Mouse (Mus musculus): Measurements from ENCODE around the gene Tpp1. TPM values are rescaled to one million over a fixed set of nuclear protein-coding genes. Genes with fewer than 3 reads are reported as not detected.
"Not testable (repeated sequence)": the region's sequence is repeated elsewhere in the genome, so short reads cannot be mapped to it uniquely, and the experiment has no call there.

Tpp1 gene
- polyA plus RNA-seq, 1 experiment from 2014 or later = 79.6 TPM

GRCm38 (mm10) chr7:105738286-105738685, 13.7 kb downstream of the Tpp1 start:
- Histone ChIP-seq H3K9me3 (ENCODE audit: control insufficient read depth, low read length) (no peaks in the 10 kb centered on the region), H3K27ac (replicated peaks; ENCODE audit: low read depth, low read length) (peak overlapping the region; percentile 84), H3K9ac (ENCODE audit: low read depth, low read length) (peak overlapping the region; percentile 32; the same call in 1 of the 2 replicates), H3K4me3 (ENCODE audit: low read depth, low read length) (peak overlapping the region; percentile 84), H3K4me2 (ENCODE audit: low read depth, low read length) (peak overlapping the region; percentile 73), H3K4me1 (ENCODE audit: control insufficient read depth, insufficient read depth, low read length) (peaks cover 21% of the 10 kb centered on the region), H3K36me3 (ENCODE audit: control insufficient read depth, insufficient read depth, low read length) (peaks cover 50% of the 10 kb centered on the region), H3K27me3 (replicated peaks; ENCODE audit: control insufficient read depth, insufficient read depth, low read length) (no peaks in the 10 kb centered on the region)
- DNase-seq (ENCODE audit: low spot score) = no peak
- 57% methylated on average over 2 of the region's 2 CpGs for WGBS
- ATAC-seq (ENCODE audit: low read depth) = no peak

GRCm38 (mm10) chr7:105737648-105738047, 14.4 kb downstream of the Tpp1 start:
- Histone ChIP-seq H3K9ac (ENCODE audit: low read depth, low read length) (peak overlapping the region; percentile 89), H3K4me2 (ENCODE audit: low read depth, low read length) (peak overlapping the region; percentile 73), H3K27me3 (replicated peaks; ENCODE audit: control insufficient read depth, insufficient read depth, low read length) (no peaks in the 10 kb centered on the region), H3K4me3 (ENCODE audit: low read depth, low read length) (peak overlapping the region; percentile 84), H3K4me1 (ENCODE audit: control insufficient read depth, insufficient read depth, low read length) (peaks cover 21% of the 10 kb centered on the region), H3K27ac (replicated peaks; ENCODE audit: low read depth, low read length) (peak overlapping the region; percentile 89; the same call in 1 of the 2 replicates), H3K9me3 (ENCODE audit: control insufficient read depth, low read length) (no peaks in the 10 kb centered on the region), H3K36me3 (ENCODE audit: control insufficient read depth, insufficient read depth, low read length) (peaks cover 51% of the 10 kb centered on the region)
- no peak for DNase-seq (ENCODE audit: low spot score)
- ATAC-seq (ENCODE audit: low read depth) = no peak
- 23% methylated on average over 3 of the region's 3 CpGs for WGBS

- Histone ChIP-seq H3K4me1 (ENCODE audit: control insufficient read depth, insufficient read depth, low read length) (peaks cover 21% of the 10 kb centered on the region), H3K4me3 (ENCODE audit: low read depth, low read length) (peak within 1 kb of the TSS; percentile 84), H3K9ac (ENCODE audit: low read depth, low read length) (peak within 1 kb of the TSS; percentile 89), H3K27ac (replicated peaks; ENCODE audit: low read depth, low read length) (peak within 1 kb of the TSS; percentile 89), H3K9me3 (ENCODE audit: control insufficient read depth, low read length) (no peaks in the 10 kb centered on the region), H3K27me3 (replicated peaks; ENCODE audit: control insufficient read depth, insufficient read depth, low read length) (no peaks in the 10 kb centered on the region), H3K4me2 (ENCODE audit: low read depth, low read length) (peak within 1 kb of the TSS; percentile 73), H3K36me3 (ENCODE audit: control insufficient read depth, insufficient read depth, low read length) (peaks cover 51% of the 10 kb centered on the region)
- under 1% methylated on average over 29 of the region's 30 CpGs for WGBS
- no peak for ATAC-seq (ENCODE audit: low read depth)
- peak; percentile 27 for DNase-seq (ENCODE audit: low spot score)
Observed at GRCm38 (mm10) chr7:105736911-105737521, 15.0 kb downstream of the Tpp1 start, which contains the start of gene Rrp8. Rrp8 (minus strand) TSS chr7:105737385.

- Histone ChIP-seq H3K4me3 (ENCODE audit: low read depth, low read length) (peak within 1 kb of the TSS; percentile 84), H3K9me3 (ENCODE audit: control insufficient read depth, low read length) (no peaks in the 10 kb centered on the region), H3K4me2 (ENCODE audit: low read depth, low read length) (peak within 1 kb of the TSS; percentile 73), H3K27me3 (replicated peaks; ENCODE audit: control insufficient read depth, insufficient read depth, low read length) (no peaks in the 10 kb centered on the region), H3K27ac (replicated peaks; ENCODE audit: low read depth, low read length) (peak within 1 kb of the TSS; percentile 89), H3K4me1 (ENCODE audit: control insufficient read depth, insufficient read depth, low read length) (peaks cover 21% of the 10 kb centered on the region), H3K9ac (ENCODE audit: low read depth, low read length) (peak within 1 kb of the TSS; percentile 89), H3K36me3 (ENCODE audit: control insufficient read depth, insufficient read depth, low read length) (peaks cover 51% of the 10 kb centered on the region)
- WGBS = 0% methylated on average over 26 of the region's 62 CpGs
- ATAC-seq (ENCODE audit: low read depth) = peak; percentile 99
- peak; percentile 96 for DNase-seq (ENCODE audit: low spot score)
Observed at GRCm38 (mm10) chr7:105736264-105736901, 15.7 kb downstream of the Tpp1 start, which contains the start of gene Ilk. Ilk (plus strand) TSS chr7:105736592.

- H3K4me1 ChIP-seq (ENCODE audit: control insufficient read depth, insufficient read depth, low read length) = peaks cover 21% of the 10 kb centered on the region
- peak overlapping the region; percentile 89 for H3K27ac ChIP-seq (replicated peaks; ENCODE audit: low read depth, low read length)
- H3K27me3 ChIP-seq (replicated peaks; ENCODE audit: control insufficient read depth, insufficient read depth, low read length); ATAC-seq (ENCODE audit: low read depth); H3K9me3 ChIP-seq (ENCODE audit: control insufficient read depth, low read length); DNase-seq (ENCODE audit: low spot score): not testable (repeated sequence)
- 36% methylated on average over 3 of the region's 4 CpGs for WGBS
- H3K4me2 ChIP-seq (ENCODE audit: low read depth, low read length) = peak overlapping the region; percentile 73
- H3K36me3 ChIP-seq (ENCODE audit: control insufficient read depth, insufficient read depth, low read length) = peaks cover 49% of the 10 kb centered on the region
- peak overlapping the region; percentile 89 for H3K9ac ChIP-seq (ENCODE audit: low read depth, low read length)
- H3K4me3 ChIP-seq (ENCODE audit: low read depth, low read length) = peak overlapping the region; percentile 84
Observed at GRCm38 (mm10) chr7:105735464-105735863, 16.6 kb downstream of the Tpp1 start.

GRCm38 (mm10) chr7:105734826-105735225, 17.2 kb downstream of the Tpp1 start:
- DNase-seq (ENCODE audit: low spot score) (no peak), ATAC-seq (ENCODE audit: low read depth) (no peak)
- H3K9me3 ChIP-seq (ENCODE audit: control insufficient read depth, low read length) = no peaks in the 10 kb centered on the region
- H3K4me1 ChIP-seq (ENCODE audit: control insufficient read depth, insufficient read depth, low read length) = peaks cover 21% of the 10 kb centered on the region
- H3K27ac ChIP-seq (replicated peaks; ENCODE audit: low read depth, low read length) = no peak overlapping the region
- 86% methylated on average over 8 of the region's 8 CpGs for WGBS
- H3K4me2 ChIP-seq (ENCODE audit: low read depth, low read length) = peak overlapping the region; percentile 73; the same call in 1 of the 2 replicates
- H3K36me3 ChIP-seq (ENCODE audit: control insufficient read depth, insufficient read depth, low read length) = peaks cover 47% of the 10 kb centered on the region
- H3K4me3 ChIP-seq (ENCODE audit: low read depth, low read length) = peak overlapping the region; percentile 84; the same call in 1 of the 2 replicates
- H3K27me3 ChIP-seq (replicated peaks; ENCODE audit: control insufficient read depth, insufficient read depth, low read length) = no peaks in the 10 kb centered on the region
- H3K9ac ChIP-seq (ENCODE audit: low read depth, low read length) = peak overlapping the region; percentile 89; the same call in 1 of the 2 replicates

GRCm38 (mm10) chr7:105733836-105734235, 18.2 kb downstream of the Tpp1 start:
- ATAC-seq (ENCODE audit: low read depth) = no peak
- Histone ChIP-seq H3K4me3 (ENCODE audit: low read depth, low read length) (no peak overlapping the region), H3K9ac (ENCODE audit: low read depth, low read length) (no peak overlapping the region), H3K9me3 (ENCODE audit: control insufficient read depth, low read length) (no peaks in the 10 kb centered on the region), H3K4me1 (ENCODE audit: control insufficient read depth, insufficient read depth, low read length) (peaks cover 13% of the 10 kb centered on the region), H3K27ac (replicated peaks; ENCODE audit: low read depth, low read length) (no peak overlapping the region), H3K4me2 (ENCODE audit: low read depth, low read length) (no peak overlapping the region), H3K36me3 (ENCODE audit: control insufficient read depth, insufficient read depth, low read length) (peaks cover 49% of the 10 kb centered on the region), H3K27me3 (replicated peaks; ENCODE audit: control insufficient read depth, insufficient read depth, low read length) (no peaks in the 10 kb centered on the region)
- 93% methylated on average over 11 of the region's 11 CpGs for WGBS
- no peak for DNase-seq (ENCODE audit: low spot score)

- WGBS = 77% methylated on average over 6 of the region's 6 CpGs
- H3K27ac ChIP-seq (replicated peaks; ENCODE audit: low read depth, low read length) = 0 out of 2 replicates have a peak overlapping the region, but pooled peaks have one; percentile 6
- H3K36me3 ChIP-seq (ENCODE audit: control insufficient read depth, insufficient read depth, low read length) = peaks cover 40% of the 10 kb centered on the region
Observed at GRCm38 (mm10) chr7:105728701-105729428, 23.2 kb downstream of the Tpp1 start.

More at GRCm38 (mm10) chr7:105728701-105729428, 23.2 kb downstream of the Tpp1 start:
- Histone ChIP-seq H3K4me3 (ENCODE audit: low read depth, low read length) (no peak overlapping the region), H3K9me3 (ENCODE audit: control insufficient read depth, low read length) (no peaks in the 10 kb centered on the region), H3K4me2 (ENCODE audit: low read depth, low read length) (no peak overlapping the region), H3K4me1 (ENCODE audit: control insufficient read depth, insufficient read depth, low read length) (no peaks in the 10 kb centered on the region), H3K9ac (ENCODE audit: low read depth, low read length) (no peak overlapping the region), H3K27me3 (replicated peaks; ENCODE audit: control insufficient read depth, insufficient read depth, low read length) (no peaks in the 10 kb centered on the region)
- DNase-seq (ENCODE audit: low spot score) = no peak
- peak; percentile 38; the same call in 1 of the 2 replicates for ATAC-seq (ENCODE audit: low read depth)

All from embryonic facial prominence, embryonic 14.5 days (tissue).